Mouse (Mus musculus) limb, embryonic 11.5 days (tissue): ENCODE measurements at regions not wholly inside any gene's neighbourhood (a gene's known extent, or its start where the extent isn't known, plus 50 kb on each side); places are given as distances from the start of the nearest gene placed in this dataset.
A peak's percentile ranks its signal among the peaks of the same experiment; 100 is the strongest.

Experiments used
- ATAC-seq: fragments of 200-750 bp; cut with Nextera tagmentation; 2 replicates; pipeline ENCODE4 v1.8.0; 2017; ENCODE audit warnings: low read depth; ENCODE audit not compliant: insufficient number of reproducible peaks, low FRiP score, low TSS enrichment
- DNase-seq: peaks from one replicate; pipeline ENCODE4 v3.0.0-alpha.2; 2015; ENCODE audit warnings: low spot score
- H3K27ac ChIP-seq: fragments of 300-500 bp; sonication (generic); replicated peaks from 2 replicates; pipeline ENCODE4 v1.5.1; 2014; ENCODE audit warnings: low read depth, mild to moderate bottlenecking, low read length
- H3K27me3 ChIP-seq: fragments of 300-500 bp; sonication (generic); 2 replicates; pipeline ENCODE4 v1.6.1; 2014; ENCODE audit warnings: mild to moderate bottlenecking, low read length, mixed read lengths; ENCODE audit not compliant: control insufficient read depth, insufficient read depth
- H3K36me3 ChIP-seq: fragments of 300-500 bp; sonication (generic); 2 replicates; pipeline ENCODE4 v1.6.1; 2014; ENCODE audit warnings: mild to moderate bottlenecking, low read length, moderate library complexity, mixed read lengths; ENCODE audit not compliant: control insufficient read depth, insufficient read depth
- H3K4me1 ChIP-seq: fragments of 300-500 bp; sonication (generic); 2 replicates; pipeline ENCODE4 v1.6.1; 2014; ENCODE audit warnings: low read length, mixed read lengths; ENCODE audit not compliant: control insufficient read depth, insufficient read depth
- H3K4me2 ChIP-seq: fragments of 300-500 bp; sonication (generic); 2 replicates; pipeline ENCODE4 v1.6.1; 2014; ENCODE audit warnings: low read depth, mild to moderate bottlenecking, moderate library complexity; ENCODE audit not compliant: severe bottlenecking
- H3K4me3 ChIP-seq: fragments of 300-500 bp; sonication (generic); 2 replicates; pipeline ENCODE4 v1.5.1; 2014; ENCODE audit warnings: low read depth, low read length
- H3K9ac ChIP-seq: fragments of 300-500 bp; sonication (generic); 2 replicates; pipeline ENCODE4 v1.6.1; 2014; ENCODE audit warnings: mild to moderate bottlenecking, low read length
- H3K9me3 ChIP-seq: fragments of 300-500 bp; sonication (generic); 2 replicates; pipeline ENCODE4 v1.6.1; 2016; ENCODE audit warnings: low read length; ENCODE audit not compliant: control insufficient read depth
- WGBS: fragments of 180-500 bp; shearing (Covaris S2); extraction: QIAGEN DNeasy Blood & Tissue Kit; methylation state at CpG from one replicate; pipeline ENCODE4 v1.1.7; 2014; 5-methylcytosine and 5-hydroxymethylcytosine counted together

GRCm38 (mm10) chr2:174010038-174010437, 66.1 kb upstream of the Stx16 start:
- no peaks in the 10 kb centered on the region for H3K9me3 ChIP-seq
- H3K9ac ChIP-seq, result no peak overlapping the region
- no peak for ATAC-seq
- no peak overlapping the region for H3K27ac ChIP-seq
- 64% methylated on average over 3 of the region's 3 CpGs for WGBS
- H3K36me3 ChIP-seq, result no peaks in the 10 kb centered on the region
- no peak overlapping the region for H3K4me2 ChIP-seq
- DNase-seq, result no peak
- H3K4me3 ChIP-seq, result no peak overlapping the region
- no peaks in the 10 kb centered on the region for H3K27me3 ChIP-seq
- H3K4me1 ChIP-seq, result 0 out of 2 replicates have a peak, but pooled peaks cover 8% of the 10 kb centered on the region

GRCm38 (mm10) chr2:174011399-174011798, 64.7 kb upstream of the Stx16 start:
- Histone ChIP-seq H3K27ac (no peak overlapping the region), H3K4me2 (no peak overlapping the region), H3K27me3 (no peaks in the 10 kb centered on the region), H3K36me3 (no peaks in the 10 kb centered on the region), H3K4me1 (peaks cover 12% of the 10 kb centered on the region; the same call in 1 of the 2 replicates), H3K9ac (no peak overlapping the region), H3K9me3 (no peaks in the 10 kb centered on the region), H3K4me3 (no peak overlapping the region)
- ATAC-seq (no peak), DNase-seq (no peak)
- 41% methylated on average over 8 of the region's 8 CpGs for WGBS

GRCm38 (mm10) chr2:174014361-174014760, 61.7 kb upstream of the Stx16 start:
- Histone ChIP-seq H3K36me3 (no peaks in the 10 kb centered on the region), H3K4me3 (no peak overlapping the region), H3K9me3 (no peaks in the 10 kb centered on the region), H3K27ac (no peak overlapping the region), H3K27me3 (no peaks in the 10 kb centered on the region), H3K4me2 (no peak overlapping the region), H3K9ac (no peak overlapping the region), H3K4me1 (peaks cover 4% of the 10 kb centered on the region; the same call in 1 of the 2 replicates)
- DNase-seq (no peak), ATAC-seq (no peak)
- WGBS, result 80% methylated on average over 2 of the region's 2 CpGs

GRCm38 (mm10) chr2:174015283-174015682, 60.8 kb upstream of the Stx16 start:
- no peak overlapping the region for H3K4me2 ChIP-seq
- peak; percentile 45 for DNase-seq
- 21% methylated on average over 14 of the region's 14 CpGs for WGBS

GRCm38 (mm10) chr2:174016068-174016467, 60.0 kb upstream of the Stx16 start:
- Histone ChIP-seq H3K36me3 (no peaks in the 10 kb centered on the region), H3K9me3 (no peaks in the 10 kb centered on the region), H3K9ac (no peak overlapping the region), H3K4me2 (no peak overlapping the region), H3K4me3 (no peak overlapping the region), H3K4me1 (peaks cover 4% of the 10 kb centered on the region; the same call in 1 of the 2 replicates), H3K27me3 (no peaks in the 10 kb centered on the region), H3K27ac (no peak overlapping the region)
- no peak for DNase-seq
- no peak for ATAC-seq
- WGBS, result 90% methylated on average over 5 of the region's 5 CpGs

More at GRCm38 (mm10) chr2:174015283-174015682, 60.8 kb upstream of the Stx16 start:
- Histone ChIP-seq H3K27ac (no peak overlapping the region), H3K4me3 (no peak overlapping the region), H3K4me1 (peaks cover 4% of the 10 kb centered on the region; the same call in 1 of the 2 replicates), H3K9me3 (no peaks in the 10 kb centered on the region), H3K36me3 (no peaks in the 10 kb centered on the region), H3K27me3 (no peaks in the 10 kb centered on the region), H3K9ac (peak overlapping the region; percentile 43)
- 0 out of 2 replicates have a peak, but pooled peaks have one; percentile 53 for ATAC-seq

- ATAC-seq (no peak), DNase-seq (no peak)
- H3K4me2 ChIP-seq, result no peak overlapping the region
- H3K9me3 ChIP-seq, result no peaks in the 10 kb centered on the region
- 68% methylated on average over 6 of the region's 6 CpGs for WGBS
- no peaks in the 10 kb centered on the region for H3K27me3 ChIP-seq
- no peak overlapping the region for H3K9ac ChIP-seq
- no peak overlapping the region for H3K4me3 ChIP-seq
- H3K27ac ChIP-seq, result no peak overlapping the region
- H3K4me1 ChIP-seq, result peaks cover 4% of the 10 kb centered on the region; the same call in 1 of the 2 replicates
- no peaks in the 10 kb centered on the region for H3K36me3 ChIP-seq
Measured at GRCm38 (mm10) chr2:174017042-174017441, 59.1 kb upstream of the Stx16 start.

- ATAC-seq (no peak), DNase-seq (no peak)
- no peak overlapping the region for H3K9ac ChIP-seq
- H3K36me3 ChIP-seq, result no peaks in the 10 kb centered on the region
- peaks cover 4% of the 10 kb centered on the region; the same call in 1 of the 2 replicates for H3K4me1 ChIP-seq
- H3K27me3 ChIP-seq, result no peaks in the 10 kb centered on the region
- no peak overlapping the region for H3K4me3 ChIP-seq
- H3K4me2 ChIP-seq, result no peak overlapping the region
- H3K9me3 ChIP-seq, result no peaks in the 10 kb centered on the region
- no peak overlapping the region for H3K27ac ChIP-seq
- WGBS, result 53% methylated on average over 3 of the region's 3 CpGs
Measured at GRCm38 (mm10) chr2:174017596-174017995, 58.5 kb upstream of the Stx16 start.

GRCm38 (mm10) chr2:174018002-174018401, 58.1 kb upstream of the Stx16 start:
- H3K36me3 ChIP-seq, result no peaks in the 10 kb centered on the region
- WGBS, result 74% methylated on average over 7 of the region's 7 CpGs
- DNase-seq, result no peak
- H3K4me3 ChIP-seq, result no peak overlapping the region
- H3K27me3 ChIP-seq, result no peaks in the 10 kb centered on the region
- ATAC-seq, result no peak
- no peak overlapping the region for H3K9ac ChIP-seq
- no peak overlapping the region for H3K4me2 ChIP-seq
- H3K27ac ChIP-seq, result no peak overlapping the region
- H3K9me3 ChIP-seq, result no peaks in the 10 kb centered on the region
- H3K4me1 ChIP-seq, result peaks cover 4% of the 10 kb centered on the region; the same call in 1 of the 2 replicates

GRCm38 (mm10) chr2:174018986-174019385, 57.1 kb upstream of the Stx16 start:
- no peaks in the 10 kb centered on the region for H3K36me3 ChIP-seq
- no peaks in the 10 kb centered on the region for H3K27me3 ChIP-seq
- 95% methylated on average over 4 of the region's 4 CpGs for WGBS
- no peaks in the 10 kb centered on the region for H3K9me3 ChIP-seq
- H3K4me1 ChIP-seq, result peaks cover 4% of the 10 kb centered on the region; the same call in 1 of the 2 replicates
- ATAC-seq (no peak), DNase-seq (no peak)
- no peak overlapping the region for H3K27ac ChIP-seq
- no peak overlapping the region for H3K4me3 ChIP-seq
- H3K9ac ChIP-seq, result no peak overlapping the region
- no peak overlapping the region for H3K4me2 ChIP-seq
